Mouse (Mus musculus): ENCODE measurements around the gene Mei1. TPM values are rescaled to one million over a fixed set of nuclear protein-coding genes. Genes with fewer than 3 reads are reported as not detected.

Mei1 gene
- polyA plus RNA-seq (2015; fragmentation: Nextera tagmentation; extraction: Ambion mirVana), result 0.09 TPM in 1 of 2 replicates, not detected in the other

DNA sequence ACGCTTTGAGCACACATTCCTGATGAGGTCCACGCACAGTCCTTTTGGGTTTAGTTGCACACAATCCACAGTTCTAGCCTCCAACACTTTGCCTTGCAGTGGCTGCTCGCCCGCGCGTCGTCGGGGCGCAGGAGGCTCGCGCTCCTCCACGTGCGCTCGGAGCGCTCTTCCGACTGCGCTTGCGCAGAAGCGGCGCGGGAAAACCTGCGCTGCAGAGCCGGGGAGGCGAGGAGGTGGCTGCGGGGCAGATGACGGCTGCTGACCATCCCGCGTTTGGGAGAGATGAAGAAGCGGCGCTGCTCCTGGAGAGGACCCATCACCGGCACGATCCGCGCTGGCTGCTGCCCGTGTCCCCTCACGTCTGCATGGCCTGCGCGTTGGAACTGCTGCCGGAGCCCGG, at the start of gene Mei1:
Gene Mei1 (plus strand): TSS at position 99 of the 400 bp plus-strand sequence.
- no peak within 1 kb of the TSS for H3K27ac ChIP-seq
- H3K4me3 ChIP-seq (replicated peaks; ENCODE audit: low read depth, low read length), result no peak within 1 kb of the TSS
- H3K9ac ChIP-seq (ENCODE audit: low read depth, low read length), result no peak within 1 kb of the TSS
- no peaks in the 10 kb centered on the region for H3K4me1 ChIP-seq (replicated peaks; ENCODE audit: insufficient read depth, low read length)
- ATAC-seq (replicated peaks; ENCODE audit: low FRiP score, low read depth), result no peak
- no peak within 1 kb of the TSS for H3K4me2 ChIP-seq (ENCODE audit: low read length)
- peaks cover 16% of the 10 kb centered on the region; the same call in 1 of the 2 replicates for H3K27me3 ChIP-seq (ENCODE audit: insufficient read depth, low read length)
- H3K36me3 ChIP-seq (ENCODE audit: insufficient read depth, low read length), result no peaks in the 10 kb centered on the region
- TF ChIP-seq CTCF (IDR thresholded peaks at IDR 0.05; ENCODE audit: low read depth), result no peak
- 23% methylated on average over 40 of the region's 40 CpGs for WGBS
- H3K9me3 ChIP-seq (replicated peaks; ENCODE audit: low read length), result no peaks in the 10 kb centered on the region
- no peak for DNase-seq (ENCODE audit: low spot score)

DNA sequence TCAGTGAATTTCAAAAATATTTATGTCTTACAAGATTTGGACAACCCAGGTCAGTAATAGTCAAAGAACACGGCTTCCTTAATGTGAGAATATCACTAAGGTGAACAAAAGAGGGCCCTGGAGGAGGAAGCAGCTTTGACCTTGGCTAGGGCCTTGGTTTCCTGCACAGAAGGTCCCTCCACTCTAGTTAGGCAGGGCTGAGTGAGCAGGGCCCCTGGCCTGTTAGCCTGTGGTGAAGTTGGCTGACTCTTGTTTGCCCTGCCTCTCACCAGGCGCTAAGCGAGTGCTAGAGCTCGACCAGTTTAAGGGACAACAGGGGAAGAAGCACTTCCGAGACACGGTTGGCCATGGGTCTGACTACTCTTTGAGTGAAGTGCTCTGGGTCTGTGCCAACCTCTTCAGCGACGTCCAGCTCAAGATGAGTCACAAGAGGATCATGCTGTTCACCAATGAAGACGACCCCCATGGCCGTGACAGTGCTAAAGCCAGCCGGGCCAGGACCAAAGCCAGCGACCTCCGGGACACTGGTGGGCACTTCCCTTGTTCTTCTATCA, 47.2 kb upstream of the Mei1 start:
- no peak overlapping the region for H3K4me3 ChIP-seq (replicated peaks; ENCODE audit: low read depth, low read length)
- no peak overlapping the region for H3K4me2 ChIP-seq (ENCODE audit: low read length)
- H3K4me1 ChIP-seq (replicated peaks; ENCODE audit: insufficient read depth, low read length), result no peaks in the 10 kb centered on the region
- no peak overlapping the region for H3K9ac ChIP-seq (ENCODE audit: low read depth, low read length)
- H3K27me3 ChIP-seq (ENCODE audit: insufficient read depth, low read length), result no peaks in the 10 kb centered on the region
- 84% methylated on average over 13 of the region's 13 CpGs for WGBS
- H3K9me3 ChIP-seq (replicated peaks; ENCODE audit: low read length), result no peaks in the 10 kb centered on the region
- peaks cover 27% of the 10 kb centered on the region for H3K36me3 ChIP-seq (ENCODE audit: insufficient read depth, low read length)
- H3K27ac ChIP-seq, result no peak overlapping the region
- TF ChIP-seq CTCF (IDR thresholded peaks at IDR 0.05; ENCODE audit: low read depth), result no peak
- no peak for ATAC-seq (replicated peaks; ENCODE audit: low FRiP score, low read depth)
- DNase-seq (ENCODE audit: low spot score), result no peak

DNA sequence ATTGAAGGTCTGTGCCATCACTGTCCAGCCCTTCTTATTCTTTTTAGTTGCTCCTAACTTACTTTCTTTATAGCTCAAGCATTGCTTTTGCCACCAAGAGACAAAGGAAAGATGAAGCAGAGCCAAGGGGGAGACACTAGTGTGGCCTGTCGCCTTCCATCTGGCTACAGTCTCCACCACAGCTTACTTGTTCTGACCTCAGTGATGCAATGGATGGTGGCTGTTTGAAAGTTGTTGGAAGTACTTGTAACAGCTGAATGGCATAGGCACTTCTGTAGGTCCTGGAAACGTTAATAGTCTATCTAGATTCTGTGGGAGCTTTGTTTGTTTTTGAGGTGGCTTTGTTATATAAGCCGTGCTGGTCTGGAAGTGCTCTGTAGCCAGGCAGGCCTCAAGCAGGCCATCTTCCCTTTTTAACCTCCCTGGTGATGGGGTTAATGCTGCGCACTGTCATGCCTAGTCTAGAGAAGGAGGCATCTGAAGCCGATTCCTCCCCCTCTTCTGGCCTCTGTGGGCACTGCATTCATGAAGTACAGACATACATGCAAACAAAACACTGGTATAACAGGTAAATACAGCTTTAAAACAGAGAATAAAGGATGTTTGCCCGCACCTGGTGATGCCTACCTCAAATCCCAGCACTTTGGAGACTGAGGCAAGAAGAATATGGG, 45.7 kb upstream of the Mei1 start:
- ATAC-seq (replicated peaks; ENCODE audit: low FRiP score, low read depth), result no peak
- no peak overlapping the region for H3K4me2 ChIP-seq (ENCODE audit: low read length)
- peaks cover 28% of the 10 kb centered on the region for H3K36me3 ChIP-seq (ENCODE audit: insufficient read depth, low read length)
- no peak overlapping the region for H3K4me3 ChIP-seq (replicated peaks; ENCODE audit: low read depth, low read length)
- no peaks in the 10 kb centered on the region for H3K4me1 ChIP-seq (replicated peaks; ENCODE audit: insufficient read depth, low read length)
- TF ChIP-seq CTCF (IDR thresholded peaks at IDR 0.05; ENCODE audit: low read depth), result no peak
- no peak overlapping the region for H3K9ac ChIP-seq (ENCODE audit: low read depth, low read length)
- no peak for DNase-seq (ENCODE audit: low spot score)
- WGBS, result 88% methylated on average over 6 of the region's 6 CpGs
- H3K9me3 ChIP-seq (replicated peaks; ENCODE audit: low read length), result no peaks in the 10 kb centered on the region
- H3K27ac ChIP-seq, result no peak overlapping the region
- no peaks in the 10 kb centered on the region for H3K27me3 ChIP-seq (ENCODE audit: insufficient read depth, low read length)

DNA sequence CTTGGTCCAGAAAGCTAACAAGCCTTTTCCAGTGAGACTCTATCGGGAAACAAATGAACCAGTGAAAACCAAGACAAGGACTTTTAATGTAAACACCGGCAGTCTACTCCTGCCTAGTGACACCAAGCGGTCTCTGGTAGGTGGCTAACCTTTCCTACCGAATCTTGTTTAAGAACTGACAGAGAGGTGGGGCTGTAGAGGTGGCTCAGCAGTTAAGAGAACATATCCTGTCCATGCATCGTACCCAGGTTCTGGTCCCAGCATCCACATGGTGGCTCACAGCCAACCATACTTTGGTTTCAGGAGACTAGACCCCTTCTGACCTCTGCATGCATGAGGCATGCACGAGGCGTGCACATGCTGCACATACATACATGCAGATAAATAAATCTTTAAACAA, 42.5 kb upstream of the Mei1 start:
- Histone ChIP-seq H3K27me3 (ENCODE audit: insufficient read depth, low read length) (no peaks in the 10 kb centered on the region), H3K36me3 (ENCODE audit: insufficient read depth, low read length) (peaks cover 30% of the 10 kb centered on the region), H3K4me2 (ENCODE audit: low read length) (no peak overlapping the region), H3K27ac (no peak overlapping the region), H3K9me3 (replicated peaks; ENCODE audit: low read length) (no peaks in the 10 kb centered on the region), H3K4me1 (replicated peaks; ENCODE audit: insufficient read depth, low read length) (no peaks in the 10 kb centered on the region), H3K9ac (ENCODE audit: low read depth, low read length) (no peak overlapping the region), H3K4me3 (replicated peaks; ENCODE audit: low read depth, low read length) (no peak overlapping the region)
- ATAC-seq (replicated peaks; ENCODE audit: low FRiP score, low read depth) (no peak), DNase-seq (ENCODE audit: low spot score) (no peak)
- WGBS, result 85% methylated on average over 7 of the region's 7 CpGs
- TF ChIP-seq CTCF (IDR thresholded peaks at IDR 0.05; ENCODE audit: low read depth), result no peak

- no peaks in the 10 kb centered on the region for H3K9me3 ChIP-seq (replicated peaks; ENCODE audit: low read length)
- no peak for TF ChIP-seq CTCF (IDR thresholded peaks at IDR 0.05; ENCODE audit: low read depth)
- H3K4me3 ChIP-seq (replicated peaks; ENCODE audit: low read depth, low read length), result no peak overlapping the region
- H3K4me1 ChIP-seq (replicated peaks; ENCODE audit: insufficient read depth, low read length), result no peaks in the 10 kb centered on the region
- WGBS, result 86% methylated on average over 7 of the region's 7 CpGs
- H3K9ac ChIP-seq (ENCODE audit: low read depth, low read length), result no peak overlapping the region
- no peak overlapping the region for H3K4me2 ChIP-seq (ENCODE audit: low read length)
- H3K27ac ChIP-seq, result no peak overlapping the region
- H3K36me3 ChIP-seq (ENCODE audit: insufficient read depth, low read length), result peaks cover 27% of the 10 kb centered on the region
- ATAC-seq (replicated peaks; ENCODE audit: low FRiP score, low read depth), result no peak
- DNase-seq (ENCODE audit: low spot score), result no peak
- no peaks in the 10 kb centered on the region for H3K27me3 ChIP-seq (ENCODE audit: insufficient read depth, low read length)
These were observed 42.1 kb upstream of the Mei1 start for GRCm38 (mm10) chr15:82027726-82028125.

DNA sequence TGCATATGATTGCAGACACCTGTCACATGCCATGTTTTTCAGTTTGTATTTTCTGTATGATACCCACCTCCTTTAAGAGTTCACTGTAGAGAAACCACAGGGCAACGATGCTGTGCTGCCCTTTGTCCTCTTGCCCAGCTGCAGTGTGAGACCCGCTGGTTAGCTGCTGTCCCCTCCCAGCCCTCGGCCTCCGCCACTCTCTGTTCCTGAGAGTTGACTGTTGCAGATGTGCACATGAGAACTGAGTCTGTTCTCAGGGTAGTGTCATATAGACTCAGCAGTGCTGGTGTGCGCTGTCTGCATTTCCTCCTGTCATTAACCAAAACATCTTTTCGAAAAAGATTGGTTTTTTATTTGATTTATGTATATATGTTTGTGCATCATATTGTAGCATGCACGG, 37.4 kb upstream of the Mei1 start:
- Histone ChIP-seq H3K9me3 (replicated peaks; ENCODE audit: low read length) (no peaks in the 10 kb centered on the region), H3K4me1 (replicated peaks; ENCODE audit: insufficient read depth, low read length) (no peaks in the 10 kb centered on the region), H3K4me3 (replicated peaks; ENCODE audit: low read depth, low read length) (no peak overlapping the region), H3K36me3 (ENCODE audit: insufficient read depth, low read length) (peaks cover 5% of the 10 kb centered on the region; the same call in 1 of the 2 replicates), H3K4me2 (ENCODE audit: low read length) (no peak overlapping the region), H3K27me3 (ENCODE audit: insufficient read depth, low read length) (no peaks in the 10 kb centered on the region), H3K9ac (ENCODE audit: low read depth, low read length) (no peak overlapping the region), H3K27ac (no peak overlapping the region)
- TF ChIP-seq CTCF (IDR thresholded peaks at IDR 0.05; ENCODE audit: low read depth), result no peak
- 86% methylated on average over 7 of the region's 7 CpGs for WGBS
- no peak for ATAC-seq (replicated peaks; ENCODE audit: low FRiP score, low read depth)
- DNase-seq (ENCODE audit: low spot score), result no peak

All from kidney, postnatal 0 days (tissue).